Mouse (Mus musculus) intestine, postnatal 0 days (tissue): Measurements from ENCODE around the gene Gm28047. TPM values are rescaled to one million over a fixed set of nuclear protein-coding genes. Genes with fewer than 3 reads are reported as not detected.
A peak's percentile ranks its signal among the peaks of the same experiment; 100 is the strongest.
"Not testable (repeated sequence)": the region's sequence is repeated elsewhere in the genome, so short reads cannot be mapped to it uniquely, and the experiment has no call there.

Experiments used
- ATAC-seq: fragments of 200-750 bp; cut with Nextera tagmentation; 2 replicates; pipeline ENCODE4 v1.8.0; 2017; ENCODE audit warnings: mild to moderate bottlenecking, moderate TSS enrichment, moderate library complexity
- H3K27ac ChIP-seq: fragments of 300-500 bp; sonication (generic); 2 replicates; pipeline ENCODE4 v1.5.1; 2014; ENCODE audit warnings: mild to moderate bottlenecking, low read depth, low read length, moderate library complexity
- H3K27me3 ChIP-seq: fragments of 300-500 bp; sonication (generic); replicated peaks from 2 replicates; pipeline ENCODE4 v1.6.1; 2014; ENCODE audit warnings: low read length, mixed read lengths; ENCODE audit not compliant: control insufficient read depth, insufficient read depth
- H3K36me3 ChIP-seq: fragments of 300-500 bp; sonication (generic); 2 replicates; pipeline ENCODE4 v1.6.1; 2014; ENCODE audit warnings: mild to moderate bottlenecking, moderate library complexity; ENCODE audit not compliant: control insufficient read depth, insufficient read depth
- H3K4me1 ChIP-seq: fragments of 300-500 bp; sonication (generic); replicated peaks from 2 replicates; pipeline ENCODE4 v1.6.1; 2014; ENCODE audit warnings: antibody characterized with exemption, low read length, mixed read lengths; ENCODE audit not compliant: control insufficient read depth, insufficient read depth
- H3K4me2 ChIP-seq: fragments of 300-500 bp; sonication (generic); replicated peaks from 2 replicates; pipeline ENCODE4 v1.6.1; 2014; ENCODE audit warnings: low read depth, mild to moderate bottlenecking, moderate library complexity
- H3K4me3 ChIP-seq: fragments of 300-500 bp; sonication (generic); 2 replicates; pipeline ENCODE4 v1.5.1; 2014; ENCODE audit warnings: low read depth, low read length
- H3K9ac ChIP-seq: fragments of 300-500 bp; sonication (generic); 2 replicates; pipeline ENCODE4 v1.6.1; 2014; ENCODE audit warnings: mild to moderate bottlenecking, low read depth, low read length
- H3K9me3 ChIP-seq: fragments of 300-500 bp; sonication (generic); 2 replicates; pipeline ENCODE4 v1.6.1; 2016; ENCODE audit warnings: mixed run types; ENCODE audit not compliant: control insufficient read depth
- CTCF ChIP-seq: sonication (generic); IDR thresholded peaks from 2 replicates; pipeline ENCODE4 v1.5.1; 2016; ENCODE audit warnings: low read depth, mild to moderate bottlenecking, control low read depth, antibody characterized with exemption, moderate library complexity
- WGBS: fragments of 180-500 bp; shearing (Covaris S2); extraction: QIAGEN DNeasy Blood & Tissue Kit; methylation state at CpG from one replicate; pipeline ENCODE4 v1.1.7; 2014; 5-methylcytosine and 5-hydroxymethylcytosine counted together
- polyA plus RNA-seq: library from polyadenylated mRNA; unstranded; fragments of >200 nt; fragmentation: Nextera tagmentation; extraction: Ambion mirVana; gene quantifications from 2 replicates; pipeline ENCODE4 v1.2.1, GENCODE M21; 2015

Gm28047 gene
- polyA plus RNA-seq, 1 experiment from 2014 or later: not detected

DNA sequence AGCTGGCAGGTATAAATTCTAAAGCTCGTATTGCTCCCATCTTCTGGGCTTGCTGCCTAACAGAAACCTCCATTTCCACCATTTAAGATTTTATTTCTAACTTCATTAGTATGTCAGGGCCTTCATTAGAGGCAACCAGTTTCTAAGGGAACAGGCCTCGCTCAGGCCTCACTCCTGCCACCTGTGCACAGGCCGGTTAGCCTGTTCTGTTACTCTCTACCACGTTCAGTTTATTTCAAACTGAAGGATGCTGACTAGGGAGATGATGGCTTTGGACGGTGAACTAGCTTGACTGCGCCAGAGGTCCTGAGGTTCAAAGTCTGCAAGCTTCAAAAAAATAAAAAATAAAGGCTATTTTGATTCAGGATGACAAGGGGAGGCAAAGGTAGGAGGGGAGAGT, 45.4 kb upstream of the Gm28047 start:
- Histone ChIP-seq H3K4me1 (no peaks in the 10 kb centered on the region), H3K4me3 (peak overlapping the region; percentile 70), H3K9ac (peak overlapping the region; percentile 74), H3K36me3 (peaks cover 15% of the 10 kb centered on the region), H3K9me3 (no peaks in the 10 kb centered on the region), H3K4me2 (peak overlapping the region; percentile 89), H3K27ac (peak overlapping the region; percentile 91), H3K27me3 (no peaks in the 10 kb centered on the region)
- 4% methylated on average over 6 of the region's 6 CpGs for WGBS
- 0 out of 2 replicates have a peak, but pooled peaks have one; percentile 5 for ATAC-seq
- TF ChIP-seq CTCF: no peak

DNA sequence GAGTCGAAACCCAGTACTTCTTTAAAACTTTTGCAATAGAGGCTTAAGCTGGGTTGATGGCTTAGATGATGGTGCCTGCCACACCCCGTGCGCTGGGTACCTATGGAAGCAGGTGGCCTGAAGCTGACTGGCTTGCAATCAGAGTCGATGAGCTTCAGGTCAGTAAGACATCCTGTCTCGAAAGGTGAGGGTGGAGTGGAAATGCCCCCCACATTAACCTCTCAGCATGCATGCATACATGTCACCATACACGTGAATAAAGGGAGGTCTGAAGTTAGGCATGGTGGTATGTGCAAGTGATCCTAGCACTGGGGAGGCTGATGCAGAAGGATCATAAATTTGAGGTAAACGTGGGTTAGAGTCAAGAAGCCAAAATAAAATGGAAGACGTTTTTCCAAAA, 44.7 kb upstream of the Gm28047 start:
- no peak overlapping the region for H3K27ac ChIP-seq
- no peaks in the 10 kb centered on the region for H3K9me3 ChIP-seq
- H3K4me3 ChIP-seq: no peak overlapping the region
- no peak for TF ChIP-seq CTCF
- H3K27me3 ChIP-seq: no peaks in the 10 kb centered on the region
- H3K9ac ChIP-seq: no peak overlapping the region; the same call in 1 of the 2 replicates
- peak overlapping the region; percentile 89 for H3K4me2 ChIP-seq
- peaks cover 23% of the 10 kb centered on the region for H3K36me3 ChIP-seq
- 75% methylated on average over 8 of the region's 8 CpGs for WGBS
- ATAC-seq: no peak
- H3K4me1 ChIP-seq: no peaks in the 10 kb centered on the region

DNA sequence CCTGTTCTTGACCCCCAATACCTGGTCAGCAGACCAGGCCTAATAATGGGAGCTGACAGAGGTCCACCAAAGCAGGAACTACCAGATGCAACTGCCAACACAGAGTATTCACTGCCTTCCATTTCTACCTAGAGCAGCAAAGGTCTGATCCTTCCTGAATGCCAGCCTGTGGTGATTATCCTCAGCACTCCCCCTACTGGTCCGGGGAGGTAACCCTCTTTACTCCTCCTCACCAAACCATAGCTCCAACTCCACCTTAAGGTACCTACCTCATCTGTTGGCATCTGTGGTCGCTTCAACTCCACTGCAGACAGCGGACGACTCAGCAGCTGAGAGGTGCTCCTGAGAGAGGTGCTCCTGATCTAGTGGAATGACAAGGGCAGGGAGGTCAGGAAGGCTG, 40.6 kb upstream of the Gm28047 start:
- H3K27me3 ChIP-seq: no peaks in the 10 kb centered on the region
- peak; percentile 87 for TF ChIP-seq CTCF
- no peaks in the 10 kb centered on the region for H3K9me3 ChIP-seq
- no peak overlapping the region for H3K27ac ChIP-seq
- H3K4me3 ChIP-seq: no peak overlapping the region
- no peaks in the 10 kb centered on the region for H3K4me1 ChIP-seq
- ATAC-seq: peak; percentile 48; the same call in 1 of the 2 replicates
- no peak overlapping the region for H3K4me2 ChIP-seq
- no peak overlapping the region for H3K9ac ChIP-seq
- 30% methylated on average over 4 of the region's 4 CpGs for WGBS
- H3K36me3 ChIP-seq: peaks cover 54% of the 10 kb centered on the region

DNA sequence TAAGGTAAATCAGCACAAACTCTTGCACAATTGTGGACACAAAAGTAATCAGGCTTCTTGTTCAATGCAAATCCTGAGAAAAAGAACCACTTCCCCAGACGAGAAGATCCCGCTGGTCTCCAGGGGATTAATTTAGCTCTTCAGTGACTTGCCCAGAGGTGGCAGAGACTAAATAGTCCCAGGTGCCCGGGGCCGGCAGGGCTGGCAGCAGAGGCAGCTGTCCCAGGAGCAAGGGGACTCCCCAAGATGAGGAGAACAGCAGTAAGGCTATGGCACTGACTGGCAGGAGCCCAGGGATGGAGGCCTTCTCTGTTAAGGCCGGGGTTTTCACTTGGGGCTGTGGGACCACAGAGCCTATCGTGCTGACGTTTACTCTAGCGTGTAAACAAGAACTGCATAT, 39.0 kb upstream of the Gm28047 start:
- H3K27ac ChIP-seq: no peak overlapping the region
- ATAC-seq: no peak
- H3K4me3 ChIP-seq: no peak overlapping the region
- TF ChIP-seq CTCF: no peak
- H3K4me2 ChIP-seq: no peak overlapping the region
- H3K27me3 ChIP-seq: no peaks in the 10 kb centered on the region
- 81% methylated on average over 8 of the region's 8 CpGs for WGBS
- no peaks in the 10 kb centered on the region for H3K9me3 ChIP-seq
- H3K4me1 ChIP-seq: no peaks in the 10 kb centered on the region
- H3K36me3 ChIP-seq: peaks cover 59% of the 10 kb centered on the region
- no peak overlapping the region for H3K9ac ChIP-seq

DNA sequence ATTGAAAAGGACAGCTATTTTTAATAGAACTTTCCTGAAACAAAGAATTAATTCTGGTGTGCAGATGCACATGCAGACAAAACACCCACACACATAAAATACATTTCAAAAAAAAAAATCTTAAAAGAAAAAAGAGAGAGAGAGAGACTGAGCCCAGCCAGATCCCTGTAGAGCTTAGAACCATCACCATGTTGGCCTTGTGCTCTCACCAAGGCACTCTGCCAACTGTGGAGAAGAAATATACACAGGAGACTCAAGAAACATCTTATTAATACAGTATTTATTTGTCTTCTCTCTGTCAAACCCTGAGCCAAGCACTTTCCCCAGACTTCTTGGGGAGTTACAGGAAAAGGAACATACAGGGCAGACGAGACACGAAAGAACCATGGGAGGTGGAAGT, 37.7 kb upstream of the Gm28047 start:
- not testable (repeated sequence) for H3K27me3 ChIP-seq, H3K27ac ChIP-seq, ATAC-seq, H3K9me3 ChIP-seq, H3K4me1 ChIP-seq, H3K4me3 ChIP-seq, H3K4me2 ChIP-seq, H3K9ac ChIP-seq
- no CpG with 5 or more reads among the region's 2 CpGs for WGBS
- peaks cover 58% of the 10 kb centered on the region for H3K36me3 ChIP-seq

- H3K27ac ChIP-seq: peak overlapping the region; percentile 11; the same call in 1 of the 2 replicates
- peak; percentile 31; the same call in 1 of the 2 replicates for ATAC-seq
- no peaks in the 10 kb centered on the region for H3K27me3 ChIP-seq
- peaks cover 6% of the 10 kb centered on the region; the same call in 1 of the 2 replicates for H3K4me1 ChIP-seq
- no peak overlapping the region for H3K4me3 ChIP-seq
- 34% methylated on average over 3 of the region's 3 CpGs for WGBS
- peak; percentile 21; the same call in 1 of the 2 replicates for TF ChIP-seq CTCF
- no peak overlapping the region for H3K9ac ChIP-seq
- H3K4me2 ChIP-seq: no peak overlapping the region
- H3K36me3 ChIP-seq: peaks cover 21% of the 10 kb centered on the region; the same call in 1 of the 2 replicates
- no peaks in the 10 kb centered on the region for H3K9me3 ChIP-seq
Observed at GRCm38 (mm10) chr15:102657926-102658381, 33.1 kb upstream of the Gm28047 start.
